Mouse (Mus musculus): ENCODE measurements at regions not wholly inside any gene's neighbourhood (a gene's known extent, or its start where the extent isn't known, plus 50 kb on each side); places are given as distances from the start of the nearest gene placed in this dataset. TPM values are rescaled to one million over a fixed set of nuclear protein-coding genes. Genes with fewer than 3 reads are reported as not detected.

Small RNA genes in the stretch of these regions (microRNA-seq; reads per million reads assigned to microRNA genes)
- not detected for gene Gm25247
